Mouse (Mus musculus) cerebellum, adult 2 months (tissue): Measurements from ENCODE around the gene Spib.

ENCODE experiments used
- CTCF ChIP-seq: fragments of 200-500 bp; IDR thresholded peaks from 2 replicates; pipeline ENCODE4 v1.5.1; 2011; ENCODE audit warnings: low read depth, mild to moderate bottlenecking, control low read depth, low read length, moderate library complexity, borderline replicate concordance; ENCODE audit not compliant: insufficient read depth
- POLR2A ChIP-seq: fragments of 200-500 bp; IDR thresholded peaks from 2 replicates; pipeline ENCODE4 v1.6.1; 2011; ENCODE audit warnings: low read length, control low read depth, borderline replicate concordance; ENCODE audit not compliant: insufficient read depth

DNA sequence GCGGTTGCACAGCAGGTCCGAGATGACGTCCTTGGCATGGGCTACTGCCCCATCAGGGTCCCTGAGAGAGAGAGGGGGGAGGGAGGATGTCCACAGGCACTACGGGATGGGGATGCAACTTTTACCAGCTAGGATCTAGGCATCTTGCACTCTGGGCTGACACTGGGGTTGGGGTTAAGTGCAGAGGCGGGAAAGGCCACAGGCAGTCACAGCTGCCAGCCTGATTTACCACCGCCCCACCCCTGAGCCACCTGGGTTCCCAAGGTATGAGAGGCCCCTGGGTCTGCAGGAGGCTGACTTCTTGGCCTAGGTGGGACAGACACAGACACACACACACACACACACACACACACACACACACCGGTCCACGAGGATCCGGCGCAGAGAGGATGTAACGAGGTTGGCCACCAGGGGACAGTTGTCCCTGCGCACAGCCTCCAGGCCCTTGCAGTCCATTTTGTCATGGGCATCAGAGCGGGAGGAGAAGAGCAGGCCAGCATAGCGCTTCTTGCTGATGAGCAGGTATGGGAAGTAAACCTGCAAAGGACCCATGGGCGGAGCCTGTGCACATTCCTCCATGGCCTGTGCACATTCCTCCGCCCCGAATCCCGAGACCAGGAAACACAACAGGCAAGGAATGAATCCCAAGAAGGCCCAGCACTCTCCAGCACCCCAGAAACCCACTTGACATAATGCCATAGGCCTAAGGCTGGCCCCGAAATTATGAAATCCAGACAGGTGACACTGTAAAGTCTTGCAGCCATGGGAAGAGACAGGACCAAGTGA lies 3.0 kb upstream of the Spib start:
- TF ChIP-seq CTCF (no peak), POLR2A (no peak)
